Mouse (Mus musculus) cerebral cortex, adult 2 months (tissue): ENCODE data around the gene Gpr84.

ENCODE experiments used
- WGBS: fragments of 180-500 bp; shearing (Covaris S2); methylation state at CpG from one replicate; pipeline ENCODE4 v1.1.7; 2018; 5-methylcytosine and 5-hydroxymethylcytosine counted together

Gpr84 gene

GRCm38 (mm10) chr15:103285778-103286417 lies 24.5 kb downstream of the Gpr84 start:
- WGBS, result 6% methylated on average over 1 of the region's 1 CpGs

- WGBS, result 44% methylated on average over 2 of the region's 2 CpGs
Measured at GRCm38 (mm10) chr15:103284647-103285046, 25.8 kb downstream of the Gpr84 start.

- WGBS, result 59% methylated on average over 3 of the region's 3 CpGs
Measured at GRCm38 (mm10) chr15:103284066-103284465, 26.3 kb downstream of the Gpr84 start.

- 90% methylated on average over 3 of the region's 3 CpGs for WGBS
Measured at GRCm38 (mm10) chr15:103281465-103282205, 28.8 kb downstream of the Gpr84 start.

- WGBS, result 75% methylated on average over 3 of the region's 3 CpGs
Measured at GRCm38 (mm10) chr15:103280817-103281464, 29.5 kb downstream of the Gpr84 start.

- 49% methylated on average over 3 of the region's 3 CpGs for WGBS
Measured at GRCm38 (mm10) chr15:103279750-103280149, 30.7 kb downstream of the Gpr84 start.

- 68% methylated on average over 7 of the region's 7 CpGs for WGBS
Measured at GRCm38 (mm10) chr15:103277949-103278348, 32.5 kb downstream of the Gpr84 start.

- 93% methylated on average over 3 of the region's 3 CpGs for WGBS
Measured at GRCm38 (mm10) chr15:103275943-103276342, 34.5 kb downstream of the Gpr84 start.

GRCm38 (mm10) chr15:103272419-103273279 lies 37.8 kb downstream of the Gpr84 start, which contains the start of gene Copz1:
Copz1 (plus strand) TSS chr15:103272714.
- under 1% methylated on average over 38 of the region's 38 CpGs for WGBS

GRCm38 (mm10) chr15:103268903-103269302 lies 41.5 kb downstream of the Gpr84 start:
- 86% methylated on average over 4 of the region's 4 CpGs for WGBS

- 92% methylated on average over 2 of the region's 2 CpGs for WGBS
Measured at GRCm38 (mm10) chr15:103264794-103265193, 45.6 kb downstream of the Gpr84 start.

GRCm38 (mm10) chr15:103259989-103260388 lies 50.4 kb downstream of the Gpr84 start:
- WGBS, result 40% methylated on average over 1 of the region's 1 CpGs

GRCm38 (mm10) chr15:103259162-103259561 lies 51.2 kb downstream of the Gpr84 start:
- 90% methylated on average over 5 of the region's 5 CpGs for WGBS
